Mouse (Mus musculus) lung, embryonic 16.5 days (tissue): ENCODE measurements around the gene Il1rap. TPM values are rescaled to one million over a fixed set of nuclear protein-coding genes. Genes with fewer than 3 reads are reported as not detected.

Experiments
- ATAC-seq: fragments of 200-750 bp; cut with Nextera tagmentation; 2 replicates; pipeline ENCODE4 v1.8.0; 2017; ENCODE audit warnings: low read depth, mild to moderate bottlenecking, moderate library complexity
- H3K27ac ChIP-seq: fragments of 300-500 bp; sonication (generic); 2 replicates; pipeline ENCODE4 v1.5.1; 2014; ENCODE audit warnings: mild to moderate bottlenecking, control low read depth, low read length
- H3K27me3 ChIP-seq: fragments of 300-500 bp; sonication (generic); 2 replicates; pipeline ENCODE4 v1.6.1; 2014; ENCODE audit warnings: low read depth, low read length, mixed read lengths; ENCODE audit not compliant: control insufficient read depth, insufficient read depth
- H3K36me3 ChIP-seq: fragments of 300-500 bp; sonication (generic); 2 replicates; pipeline ENCODE4 v1.6.1; 2014; ENCODE audit warnings: low read length; ENCODE audit not compliant: control insufficient read depth, insufficient read depth
- H3K4me1 ChIP-seq: fragments of 300-500 bp; sonication (generic); replicated peaks from 2 replicates; pipeline ENCODE4 v1.6.1; 2014; ENCODE audit warnings: low read length, mixed read lengths; ENCODE audit not compliant: control insufficient read depth, insufficient read depth
- H3K4me2 ChIP-seq: fragments of 300-500 bp; sonication (generic); 2 replicates; pipeline ENCODE4 v1.6.1; 2014; ENCODE audit warnings: low read depth, low read length, control low read depth
- H3K4me3 ChIP-seq: fragments of 300-500 bp; sonication (generic); 2 replicates; pipeline ENCODE4 v1.5.1; 2014; ENCODE audit warnings: mild to moderate bottlenecking, low read length, control low read depth
- H3K9ac ChIP-seq: fragments of 300-500 bp; sonication (generic); 2 replicates; pipeline ENCODE4 v1.6.1; 2014; ENCODE audit warnings: low read length, control low read depth
- H3K9me3 ChIP-seq: fragments of 300-500 bp; sonication (generic); 2 replicates; pipeline ENCODE4 v1.6.1; 2016; ENCODE audit warnings: low read length; ENCODE audit not compliant: control insufficient read depth
- WGBS: fragments of 180-500 bp; shearing (Covaris S2); extraction: QIAGEN DNeasy Blood & Tissue Kit; methylation state at CpG from one replicate; pipeline ENCODE4 v1.1.7; 2014; 5-methylcytosine and 5-hydroxymethylcytosine counted together
- polyA plus RNA-seq: library from polyadenylated mRNA; unstranded; fragments of >200 nt; fragmentation: Nextera tagmentation; extraction: Ambion mirVana; gene quantifications from 2 replicates; pipeline ENCODE4 v1.2.1, GENCODE M21; 2015

Gene Il1rap
- 14.5 and 16.1 TPM in 2 replicates for polyA plus RNA-seq

- peak; percentile 99 for ATAC-seq
- WGBS = 2% methylated on average over 51 of the region's 51 CpGs
- H3K4me1 ChIP-seq = peaks cover 15% of the 10 kb centered on the region
Observed at GRCm38 (mm10) chr16:26581048-26581912, at the start of gene Il1rap. Gene Il1rap (plus strand): TSS chr16:26581704.

DNA sequence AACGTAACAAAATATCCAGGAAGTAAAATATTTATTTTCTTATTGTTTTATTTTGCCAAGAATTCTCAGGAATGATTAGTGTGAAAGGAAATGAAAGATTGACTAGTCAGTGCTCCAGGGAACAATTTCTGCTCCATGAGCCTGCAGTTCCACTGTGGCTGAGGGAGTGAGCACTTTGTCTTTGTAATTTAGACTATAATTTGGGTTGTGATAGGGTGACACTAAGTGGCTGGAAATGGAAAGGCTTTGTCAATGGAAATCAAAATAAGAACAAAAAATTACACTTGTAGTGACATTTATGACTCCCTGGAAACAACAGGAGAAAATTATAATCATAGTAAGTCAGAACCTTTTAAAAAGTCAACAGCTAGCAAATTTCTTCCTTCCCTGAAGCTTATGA lies 49.2 kb upstream of the Il1rap start:
- Histone ChIP-seq H3K9me3 (no peaks in the 10 kb centered on the region), H3K4me1 (no peaks in the 10 kb centered on the region), H3K27me3 (no peaks in the 10 kb centered on the region), H3K36me3 (no peaks in the 10 kb centered on the region), H3K9ac (no peak overlapping the region), H3K27ac (no peak overlapping the region), H3K4me2 (no peak overlapping the region), H3K4me3 (no peak overlapping the region)
- WGBS = 52% methylated on average over 1 of the region's 1 CpGs
- no peak for ATAC-seq

More at GRCm38 (mm10) chr16:26581048-26581912, at the start of gene Il1rap:
- peak within 1 kb of the TSS; percentile 76 for H3K4me3 ChIP-seq
- no peaks in the 10 kb centered on the region for H3K27me3 ChIP-seq
- no peaks in the 10 kb centered on the region for H3K36me3 ChIP-seq
- peak within 1 kb of the TSS; percentile 87 for H3K4me2 ChIP-seq
- no peaks in the 10 kb centered on the region for H3K9me3 ChIP-seq
- peak within 1 kb of the TSS; percentile 76 for H3K27ac ChIP-seq
- peak within 1 kb of the TSS; percentile 79 for H3K9ac ChIP-seq

- no peaks in the 10 kb centered on the region for H3K36me3 ChIP-seq
- no peak overlapping the region for H3K4me2 ChIP-seq
- H3K27me3 ChIP-seq = no peaks in the 10 kb centered on the region
- 0 out of 2 replicates have a peak, but pooled peaks have one; percentile 23 for ATAC-seq
- no peaks in the 10 kb centered on the region for H3K4me1 ChIP-seq
- no peak overlapping the region for H3K27ac ChIP-seq
- H3K9ac ChIP-seq = no peak overlapping the region
- no peak overlapping the region for H3K4me3 ChIP-seq
- 23% methylated on average over 7 of the region's 7 CpGs for WGBS
- H3K9me3 ChIP-seq = no peaks in the 10 kb centered on the region
Observed at GRCm38 (mm10) chr16:26546170-26546878, 35.2 kb upstream of the Il1rap start.

DNA sequence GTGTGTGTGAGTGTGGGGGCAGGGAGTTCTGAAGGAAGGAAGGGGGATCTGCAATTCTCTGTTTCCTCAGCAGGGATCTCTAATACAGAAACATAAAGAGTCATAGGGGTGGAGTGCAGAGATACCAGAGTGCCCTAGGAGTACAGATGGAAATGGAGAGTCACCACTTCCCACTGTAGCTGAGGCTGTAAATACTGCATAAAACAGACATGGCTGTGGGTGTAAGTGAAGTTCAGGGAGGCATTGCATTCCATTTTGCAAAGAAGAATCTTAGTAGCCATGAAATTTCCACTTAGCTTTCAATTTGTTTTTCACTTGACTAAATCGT lies 34.7 kb upstream of the Il1rap start:
- H3K36me3 ChIP-seq = no peaks in the 10 kb centered on the region
- 55% methylated on average over 1 of the region's 1 CpGs for WGBS
- H3K4me2 ChIP-seq = no peak overlapping the region
- H3K9me3 ChIP-seq = no peaks in the 10 kb centered on the region
- H3K4me1 ChIP-seq = no peaks in the 10 kb centered on the region
- no peaks in the 10 kb centered on the region for H3K27me3 ChIP-seq
- no peak overlapping the region for H3K9ac ChIP-seq
- H3K4me3 ChIP-seq = no peak overlapping the region
- ATAC-seq = 0 out of 2 replicates have a peak, but pooled peaks have one; percentile 15
- H3K27ac ChIP-seq = no peak overlapping the region

DNA sequence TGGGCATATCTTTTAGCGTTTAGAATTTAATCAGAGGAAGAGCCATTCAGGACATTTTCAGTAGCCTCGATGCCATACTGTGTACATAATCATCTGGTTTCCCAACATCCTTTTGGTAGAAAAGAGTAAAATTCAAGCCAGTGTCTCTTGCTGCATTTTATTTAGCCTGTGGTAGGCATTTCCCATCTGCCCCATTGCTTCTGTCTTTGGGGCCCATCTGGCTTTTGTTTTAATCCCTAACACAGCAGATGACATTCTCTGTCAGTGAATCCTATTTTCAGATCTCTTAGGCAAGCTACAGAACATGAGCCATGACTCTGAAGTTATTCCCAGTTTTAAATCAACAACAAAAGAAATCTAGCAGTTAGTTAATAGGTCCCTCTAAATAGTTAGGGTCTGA lies 32.3 kb upstream of the Il1rap start:
- WGBS = 83% methylated on average over 2 of the region's 2 CpGs
- ATAC-seq = no peak
- H3K27me3 ChIP-seq = no peaks in the 10 kb centered on the region
- no peak overlapping the region for H3K4me3 ChIP-seq
- no peak overlapping the region for H3K27ac ChIP-seq
- no peak overlapping the region for H3K4me2 ChIP-seq
- H3K9ac ChIP-seq = no peak overlapping the region
- H3K36me3 ChIP-seq = no peaks in the 10 kb centered on the region
- H3K9me3 ChIP-seq = no peaks in the 10 kb centered on the region
- H3K4me1 ChIP-seq = no peaks in the 10 kb centered on the region

- Histone ChIP-seq H3K9me3 (no peaks in the 10 kb centered on the region), H3K27me3 (no peaks in the 10 kb centered on the region), H3K27ac (no peak overlapping the region), H3K4me2 (no peak overlapping the region), H3K4me1 (no peaks in the 10 kb centered on the region), H3K9ac (no peak overlapping the region), H3K36me3 (no peaks in the 10 kb centered on the region), H3K4me3 (no peak overlapping the region)
- 77% methylated on average over 3 of the region's 3 CpGs for WGBS
- no peak for ATAC-seq
Observed at GRCm38 (mm10) chr16:26552234-26552633, 29.3 kb upstream of the Il1rap start.

- Histone ChIP-seq H3K4me2 (no peak overlapping the region), H3K27me3 (no peaks in the 10 kb centered on the region), H3K9me3 (no peaks in the 10 kb centered on the region), H3K27ac (no peak overlapping the region), H3K4me1 (no peaks in the 10 kb centered on the region; the same call in 1 of the 2 replicates), H3K9ac (no peak overlapping the region), H3K4me3 (no peak overlapping the region), H3K36me3 (no peaks in the 10 kb centered on the region)
- no peak for ATAC-seq
- 68% methylated on average over 1 of the region's 1 CpGs for WGBS
Observed at GRCm38 (mm10) chr16:26558797-26559196, 22.7 kb upstream of the Il1rap start.

- Histone ChIP-seq H3K4me3 (no peak overlapping the region), H3K9ac (no peak overlapping the region), H3K27ac (0 out of 2 replicates have a peak overlapping the region, but pooled peaks have one; percentile 31), H3K4me2 (no peak overlapping the region), H3K4me1 (no peaks in the 10 kb centered on the region; the same call in 1 of the 2 replicates), H3K9me3 (no peaks in the 10 kb centered on the region), H3K36me3 (no peaks in the 10 kb centered on the region), H3K27me3 (no peaks in the 10 kb centered on the region)
- ATAC-seq = peak; percentile 76
- 29% methylated on average over 2 of the region's 2 CpGs for WGBS
Observed at GRCm38 (mm10) chr16:26561743-26562142, 19.8 kb upstream of the Il1rap start.

DNA sequence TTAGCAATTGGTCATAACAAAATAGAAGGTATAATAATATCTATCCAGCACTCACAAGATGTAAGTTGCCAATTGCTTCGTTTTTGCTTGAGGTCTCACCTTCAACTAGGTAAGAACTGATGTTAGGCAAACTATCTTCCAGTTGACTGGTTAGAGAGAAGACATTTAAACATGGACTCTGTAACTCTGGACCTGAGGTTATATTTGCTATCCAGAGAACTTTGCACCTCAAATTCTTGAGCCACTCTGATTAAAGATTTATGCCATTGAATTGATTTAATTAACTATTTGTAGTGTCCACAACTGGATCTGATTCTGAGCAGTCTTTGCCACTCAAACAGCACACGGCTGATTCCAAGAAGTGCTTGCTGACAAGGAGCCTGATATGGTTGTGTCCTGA lies 18.7 kb upstream of the Il1rap start:
- H3K4me1 ChIP-seq = no peaks in the 10 kb centered on the region; the same call in 1 of the 2 replicates
- 53% methylated on average over 2 of the region's 2 CpGs for WGBS
- H3K9ac ChIP-seq = no peak overlapping the region
- no peak for ATAC-seq
- H3K4me2 ChIP-seq = no peak overlapping the region
- H3K9me3 ChIP-seq = no peaks in the 10 kb centered on the region
- H3K36me3 ChIP-seq = no peaks in the 10 kb centered on the region
- H3K27me3 ChIP-seq = no peaks in the 10 kb centered on the region
- no peak overlapping the region for H3K27ac ChIP-seq
- no peak overlapping the region for H3K4me3 ChIP-seq
